Mouse (Mus musculus): ENCODE measurements around the gene 1700010I14Rik. TPM values are rescaled to one million over a fixed set of nuclear protein-coding genes. Genes with fewer than 3 reads are reported as not detected.

The 1700010I14Rik gene
- polyA plus RNA-seq, 1 experiment from 2014 or later = 0.83 TPM

GRCm38 (mm10) chr17:8973331-8973730 lies 14.8 kb upstream of the 1700010I14Rik start:
- no peak overlapping the region for H3K4me2 ChIP-seq (ENCODE audit: low read depth, low read length)
- no peaks in the 10 kb centered on the region for H3K36me3 ChIP-seq (ENCODE audit: control insufficient read depth, insufficient read depth)
- no peaks in the 10 kb centered on the region for H3K9me3 ChIP-seq (replicated peaks; ENCODE audit: control insufficient read depth, low read length)
- no peak for ATAC-seq (ENCODE audit: low read depth)
- no peaks in the 10 kb centered on the region for H3K4me1 ChIP-seq (ENCODE audit: control insufficient read depth, low read depth, low read length)
- no peak overlapping the region for H3K27ac ChIP-seq (ENCODE audit: low read length)
- H3K27me3 ChIP-seq (ENCODE audit: control insufficient read depth, insufficient read depth, low read depth, low read length) = no peaks in the 10 kb centered on the region
- no peak overlapping the region for H3K9ac ChIP-seq (ENCODE audit: low read depth, low read length)
- no peak overlapping the region for H3K4me3 ChIP-seq (ENCODE audit: low read depth, low read length)
- 41% methylated on average over 5 of the region's 5 CpGs for WGBS (ENCODE audit: insufficient replicate concordance)

- Histone ChIP-seq H3K36me3 (ENCODE audit: control insufficient read depth, insufficient read depth) (no peaks in the 10 kb centered on the region), H3K4me3 (ENCODE audit: low read depth, low read length) (no peak overlapping the region), H3K4me2 (ENCODE audit: low read depth, low read length) (no peak overlapping the region), H3K27ac (ENCODE audit: low read length) (no peak overlapping the region), H3K4me1 (ENCODE audit: control insufficient read depth, low read depth, low read length) (no peaks in the 10 kb centered on the region), H3K27me3 (ENCODE audit: control insufficient read depth, insufficient read depth, low read depth, low read length) (no peaks in the 10 kb centered on the region), H3K9ac (ENCODE audit: low read depth, low read length) (no peak overlapping the region), H3K9me3 (replicated peaks; ENCODE audit: control insufficient read depth, low read length) (no peaks in the 10 kb centered on the region)
- no peak for ATAC-seq (ENCODE audit: low read depth)
- WGBS (ENCODE audit: insufficient replicate concordance) = 63% methylated on average over 7 of the region's 7 CpGs
These were observed 13.7 kb upstream of the 1700010I14Rik start for GRCm38 (mm10) chr17:8974423-8974822.

- Histone ChIP-seq H3K27me3 (ENCODE audit: control insufficient read depth, insufficient read depth, low read depth, low read length) (no peaks in the 10 kb centered on the region), H3K9ac (ENCODE audit: low read depth, low read length) (no peak overlapping the region), H3K4me2 (ENCODE audit: low read depth, low read length) (no peak overlapping the region), H3K27ac (ENCODE audit: low read length) (no peak overlapping the region), H3K9me3 (replicated peaks; ENCODE audit: control insufficient read depth, low read length) (no peaks in the 10 kb centered on the region), H3K4me1 (ENCODE audit: control insufficient read depth, low read depth, low read length) (no peaks in the 10 kb centered on the region), H3K36me3 (ENCODE audit: control insufficient read depth, insufficient read depth) (no peaks in the 10 kb centered on the region), H3K4me3 (ENCODE audit: low read depth, low read length) (no peak overlapping the region)
- ATAC-seq (ENCODE audit: low read depth) = no peak
- WGBS (ENCODE audit: insufficient replicate concordance) = 47% methylated on average over 6 of the region's 6 CpGs
These were observed 13.2 kb upstream of the 1700010I14Rik start for GRCm38 (mm10) chr17:8974823-8975397.

GRCm38 (mm10) chr17:8976745-8977144 lies 11.4 kb upstream of the 1700010I14Rik start:
- H3K9me3 ChIP-seq (replicated peaks; ENCODE audit: control insufficient read depth, low read length) = no peaks in the 10 kb centered on the region
- WGBS (ENCODE audit: insufficient replicate concordance) = 68% methylated on average over 6 of the region's 6 CpGs
- H3K27me3 ChIP-seq (ENCODE audit: control insufficient read depth, insufficient read depth, low read depth, low read length) = no peaks in the 10 kb centered on the region
- no peak overlapping the region for H3K4me2 ChIP-seq (ENCODE audit: low read depth, low read length)
- H3K9ac ChIP-seq (ENCODE audit: low read depth, low read length) = no peak overlapping the region
- H3K4me3 ChIP-seq (ENCODE audit: low read depth, low read length) = no peak overlapping the region
- H3K27ac ChIP-seq (ENCODE audit: low read length) = no peak overlapping the region
- no peaks in the 10 kb centered on the region for H3K4me1 ChIP-seq (ENCODE audit: control insufficient read depth, low read depth, low read length)
- no peak for ATAC-seq (ENCODE audit: low read depth)
- no peaks in the 10 kb centered on the region for H3K36me3 ChIP-seq (ENCODE audit: control insufficient read depth, insufficient read depth)

- WGBS (ENCODE audit: insufficient replicate concordance) = 41% methylated on average over 2 of the region's 2 CpGs
- H3K4me1 ChIP-seq (ENCODE audit: control insufficient read depth, low read depth, low read length) = no peaks in the 10 kb centered on the region
- no peak overlapping the region for H3K4me2 ChIP-seq (ENCODE audit: low read depth, low read length)
- H3K4me3 ChIP-seq (ENCODE audit: low read depth, low read length) = no peak overlapping the region
- H3K27me3 ChIP-seq (ENCODE audit: control insufficient read depth, insufficient read depth, low read depth, low read length) = no peaks in the 10 kb centered on the region
- no peaks in the 10 kb centered on the region for H3K36me3 ChIP-seq (ENCODE audit: control insufficient read depth, insufficient read depth)
- H3K27ac ChIP-seq (ENCODE audit: low read length) = no peak overlapping the region
- H3K9me3 ChIP-seq (replicated peaks; ENCODE audit: control insufficient read depth, low read length) = no peaks in the 10 kb centered on the region
- ATAC-seq (ENCODE audit: low read depth) = no peak
- no peak overlapping the region for H3K9ac ChIP-seq (ENCODE audit: low read depth, low read length)
These were observed 10.9 kb upstream of the 1700010I14Rik start for GRCm38 (mm10) chr17:8977271-8977670.

GRCm38 (mm10) chr17:8983576-8983975 lies 4.6 kb upstream of the 1700010I14Rik start:
- H3K4me2 ChIP-seq (ENCODE audit: low read depth, low read length) = no peak overlapping the region
- 65% methylated on average over 2 of the region's 2 CpGs for WGBS (ENCODE audit: insufficient replicate concordance)
- H3K36me3 ChIP-seq (ENCODE audit: control insufficient read depth, insufficient read depth) = no peaks in the 10 kb centered on the region
- no peak overlapping the region for H3K9ac ChIP-seq (ENCODE audit: low read depth, low read length)
- ATAC-seq (ENCODE audit: low read depth) = no peak
- no peak overlapping the region for H3K4me3 ChIP-seq (ENCODE audit: low read depth, low read length)
- no peak overlapping the region for H3K27ac ChIP-seq (ENCODE audit: low read length)
- no peaks in the 10 kb centered on the region for H3K9me3 ChIP-seq (replicated peaks; ENCODE audit: control insufficient read depth, low read length)
- H3K27me3 ChIP-seq (ENCODE audit: control insufficient read depth, insufficient read depth, low read depth, low read length) = no peaks in the 10 kb centered on the region
- no peaks in the 10 kb centered on the region for H3K4me1 ChIP-seq (ENCODE audit: control insufficient read depth, low read depth, low read length)

GRCm38 (mm10) chr17:8985714-8986113 lies 2.4 kb upstream of the 1700010I14Rik start:
- H3K36me3 ChIP-seq (ENCODE audit: control insufficient read depth, insufficient read depth) = no peaks in the 10 kb centered on the region
- H3K4me1 ChIP-seq (ENCODE audit: control insufficient read depth, low read depth, low read length) = no peaks in the 10 kb centered on the region
- H3K27me3 ChIP-seq (ENCODE audit: control insufficient read depth, insufficient read depth, low read depth, low read length) = no peaks in the 10 kb centered on the region
- H3K27ac ChIP-seq (ENCODE audit: low read length) = no peak overlapping the region
- H3K4me2 ChIP-seq (ENCODE audit: low read depth, low read length) = no peak overlapping the region
- 71% methylated on average over 5 of the region's 5 CpGs for WGBS (ENCODE audit: insufficient replicate concordance)
- H3K9ac ChIP-seq (ENCODE audit: low read depth, low read length) = no peak overlapping the region
- H3K4me3 ChIP-seq (ENCODE audit: low read depth, low read length) = no peak overlapping the region
- no peaks in the 10 kb centered on the region for H3K9me3 ChIP-seq (replicated peaks; ENCODE audit: control insufficient read depth, low read length)
- no peak for ATAC-seq (ENCODE audit: low read depth)

- H3K9me3 ChIP-seq (replicated peaks; ENCODE audit: control insufficient read depth, low read length) = no peaks in the 10 kb centered on the region
- H3K4me1 ChIP-seq (ENCODE audit: control insufficient read depth, low read depth, low read length) = no peaks in the 10 kb centered on the region
- H3K9ac ChIP-seq (ENCODE audit: low read depth, low read length) = no peak overlapping the region
- WGBS (ENCODE audit: insufficient replicate concordance) = 63% methylated on average over 2 of the region's 2 CpGs
- no peaks in the 10 kb centered on the region for H3K27me3 ChIP-seq (ENCODE audit: control insufficient read depth, insufficient read depth, low read depth, low read length)
- no peaks in the 10 kb centered on the region for H3K36me3 ChIP-seq (ENCODE audit: control insufficient read depth, insufficient read depth)
- H3K4me3 ChIP-seq (ENCODE audit: low read depth, low read length) = no peak overlapping the region
- no peak for ATAC-seq (ENCODE audit: low read depth)
- H3K27ac ChIP-seq (ENCODE audit: low read length) = no peak overlapping the region
- no peak overlapping the region for H3K4me2 ChIP-seq (ENCODE audit: low read depth, low read length)
These were observed 1.6 kb upstream of the 1700010I14Rik start for GRCm38 (mm10) chr17:8986551-8986950.

GRCm38 (mm10) chr17:8987369-8987768 lies 764 bp upstream of the 1700010I14Rik start:
- no peak for ATAC-seq (ENCODE audit: low read depth)
- Histone ChIP-seq H3K4me3 (ENCODE audit: low read depth, low read length) (no peak overlapping the region), H3K9ac (ENCODE audit: low read depth, low read length) (no peak overlapping the region), H3K36me3 (ENCODE audit: control insufficient read depth, insufficient read depth) (no peaks in the 10 kb centered on the region), H3K27ac (ENCODE audit: low read length) (no peak overlapping the region), H3K4me1 (ENCODE audit: control insufficient read depth, low read depth, low read length) (no peaks in the 10 kb centered on the region), H3K4me2 (ENCODE audit: low read depth, low read length) (no peak overlapping the region), H3K27me3 (ENCODE audit: control insufficient read depth, insufficient read depth, low read depth, low read length) (no peaks in the 10 kb centered on the region), H3K9me3 (replicated peaks; ENCODE audit: control insufficient read depth, low read length) (no peaks in the 10 kb centered on the region)
- WGBS (ENCODE audit: insufficient replicate concordance) = 56% methylated on average over 5 of the region's 5 CpGs
